20 mouse cellular contexts compared by ENCODE assay signal in the genomic region with DNA sequence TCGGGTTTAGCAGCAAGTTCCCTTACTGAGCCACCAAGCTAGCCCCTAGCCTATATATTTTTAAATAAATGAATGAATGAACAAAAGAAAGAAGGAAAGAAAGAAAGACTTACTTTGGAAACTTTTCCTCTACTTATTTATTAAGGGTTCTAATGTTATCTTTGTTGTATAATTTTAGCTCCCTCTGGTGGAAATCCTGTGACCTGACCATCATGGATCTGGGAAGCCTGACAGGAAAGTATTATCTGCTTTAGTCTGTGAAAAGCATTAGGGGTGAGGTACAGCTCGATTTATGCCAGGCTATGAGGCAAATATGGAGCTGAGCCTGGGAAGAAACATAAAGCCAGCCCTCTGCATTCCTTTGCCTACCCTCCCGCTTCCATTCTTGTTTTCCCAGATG. TPM values are rescaled to one million over a fixed set of nuclear protein-coding genes. Genes with fewer than 3 reads are reported as not detected.
DNase-seq lines count a peak whose midpoint lies in the region; ATAC-seq and TF ChIP-seq lines count a peak whose summit lies in the region.
"Had no signal": no experiment of that assay in that cellular context is flagged by ENCODE, and none has a peak within 500 bp of the region (broad histone marks: within the 10 kb centered on the region; RNA-seq: fewer than 3 reads in every experiment).

No protein-coding gene starts in this region.

- H3K4me1 ChIP-seq in kidney, postnatal 0 days (replicated peaks; ENCODE audit: insufficient read depth, low read length), result no peaks in the 10 kb centered on the region
- H3K4me1 ChIP-seq in kidney, embryonic 14.5 days (ENCODE audit: control insufficient read depth, insufficient read depth, low read length), result no peaks in the 10 kb centered on the region
- no peaks in the 10 kb centered on the region for H3K4me1 ChIP-seq in midbrain, postnatal 0 days (ENCODE audit: insufficient read depth, low read length)
- no peaks in the 10 kb centered on the region for H3K4me1 ChIP-seq in midbrain, embryonic 16.5 days (ENCODE audit: control insufficient read depth, insufficient read depth, low read length)
- H3K4me1 ChIP-seq: forebrain, embryonic 15.5 days; hindbrain, embryonic 13.5 days; neural tube, embryonic 13.5 days had no signal

- H3K27me3 ChIP-seq in kidney, postnatal 0 days (ENCODE audit: insufficient read depth, low read length), result no peaks in the 10 kb centered on the region
- H3K27me3 ChIP-seq in kidney, embryonic 14.5 days (ENCODE audit: control insufficient read depth, insufficient read depth, low read length), result no peaks in the 10 kb centered on the region
- no peaks in the 10 kb centered on the region for H3K27me3 ChIP-seq in midbrain, postnatal 0 days (ENCODE audit: insufficient read depth, low read length)
- H3K27me3 ChIP-seq in midbrain, embryonic 16.5 days (ENCODE audit: control insufficient read depth, insufficient read depth, low read depth, low read length), result no peaks in the 10 kb centered on the region
- H3K27me3 ChIP-seq: forebrain, embryonic 15.5 days; hindbrain, embryonic 13.5 days; neural tube, embryonic 13.5 days had no signal

- WGBS in kidney, postnatal 0 days, result 72% methylated on average over 3 of the region's 3 CpGs
- WGBS in kidney, embryonic 14.5 days, result 86% methylated on average over 3 of the region's 3 CpGs
- WGBS in midbrain, postnatal 0 days, result 88% methylated on average over 3 of the region's 3 CpGs
- WGBS in midbrain, embryonic 16.5 days, result 90% methylated on average over 3 of the region's 3 CpGs

- peaks cover 80% of the 10 kb centered on the region for H3K36me3 ChIP-seq in kidney, postnatal 0 days (ENCODE audit: insufficient read depth, low read length)
- H3K36me3 ChIP-seq in kidney, embryonic 14.5 days (ENCODE audit: control insufficient read depth, insufficient read depth, low read length), result peaks cover 91% of the 10 kb centered on the region
- peaks cover 67% of the 10 kb centered on the region for H3K36me3 ChIP-seq in midbrain, postnatal 0 days (ENCODE audit: insufficient read depth, low read length)
- peaks cover 50% of the 10 kb centered on the region for H3K36me3 ChIP-seq in midbrain, embryonic 16.5 days (ENCODE audit: control insufficient read depth, insufficient read depth, low read length)

- H3K4me3 ChIP-seq in gastrocnemius, adult 2 months, result no peak overlapping the region
- no peak overlapping the region for H3K4me3 ChIP-seq in kidney, postnatal 0 days (replicated peaks; ENCODE audit: low read depth, low read length)
- no peak overlapping the region for H3K4me3 ChIP-seq in kidney, embryonic 14.5 days (ENCODE audit: low read length)
- H3K4me3 ChIP-seq in midbrain, postnatal 0 days (ENCODE audit: low read depth, low read length), result no peak overlapping the region
- H3K4me3 ChIP-seq in midbrain, embryonic 16.5 days (ENCODE audit: low read depth, low read length), result no peak overlapping the region
- H3K4me3 ChIP-seq: forebrain, embryonic 15.5 days; hindbrain, embryonic 13.5 days; neural tube, embryonic 13.5 days had no signal

- intact Hi-C loops in gastrocnemius, adult 2 months (cut with DNase I), result no loop called here

- H3K27ac ChIP-seq in gastrocnemius, adult 2 months, result peak overlapping the region; percentile 67
- H3K27ac ChIP-seq in kidney, postnatal 0 days, result no peak overlapping the region
- no peak overlapping the region for H3K27ac ChIP-seq in kidney, embryonic 14.5 days (ENCODE audit: low read depth, low read length)
- no peak overlapping the region for H3K27ac ChIP-seq in midbrain, postnatal 0 days (ENCODE audit: low read depth, low read length)
- no peak overlapping the region for H3K27ac ChIP-seq in midbrain, embryonic 16.5 days (ENCODE audit: low read length)
- H3K27ac ChIP-seq: forebrain, embryonic 15.5 days; hindbrain, embryonic 13.5 days; neural tube, embryonic 13.5 days had no signal

- peak; percentile 67 for TF ChIP-seq CTCF in gastrocnemius, adult 2 months (IDR thresholded peaks at IDR 0.05)
- peak; percentile 61 for TF ChIP-seq CTCF in kidney, postnatal 0 days (IDR thresholded peaks at IDR 0.05; ENCODE audit: low read depth)
- TF ChIP-seq CTCF in midbrain, postnatal 0 days (IDR thresholded peaks at IDR 0.05), result peak; percentile 65

- no peak for DNase-seq in gastrocnemius, adult 2 months
- no peak for DNase-seq in gastrocnemius, postnatal 4 days (ENCODE audit: low spot score in 2 of 2)
- peak; percentile 48 for DNase-seq in kidney, postnatal 0 days (ENCODE audit: low spot score)
- peak; percentile 6 for DNase-seq in midbrain, postnatal 0 days (ENCODE audit: low spot score)
- peak; percentile 17 for DNase-seq in retina, postnatal 7 days (ENCODE audit: low read depth, low spot score)
- DNase-seq: adrenal gland, adult 8-10 months; cerebellum, adult 11 months; cerebellum, postnatal 25 days; gastrocnemius, postnatal 25 days; kidney, adult 11 months; kidney, postnatal 14 days; left cerebral cortex, postnatal 4 days; thymus, postnatal 25 days had no signal

- no peak overlapping the region for H3K9ac ChIP-seq in kidney, postnatal 0 days (ENCODE audit: low read depth, low read length)
- no peak overlapping the region for H3K9ac ChIP-seq in kidney, embryonic 14.5 days (ENCODE audit: low read depth, low read length)
- H3K9ac ChIP-seq in midbrain, postnatal 0 days (replicated peaks; ENCODE audit: low read length, poor library complexity, severe bottlenecking), result no peak overlapping the region
- no peak overlapping the region for H3K9ac ChIP-seq in midbrain, embryonic 16.5 days (ENCODE audit: low read depth, low read length)
- H3K9ac ChIP-seq: forebrain, embryonic 15.5 days; hindbrain, embryonic 13.5 days; neural tube, embryonic 13.5 days had no signal

- no peaks in the 10 kb centered on the region for H3K9me3 ChIP-seq in kidney, postnatal 0 days (replicated peaks; ENCODE audit: low read length)
- no peaks in the 10 kb centered on the region for H3K9me3 ChIP-seq in kidney, embryonic 14.5 days (ENCODE audit: control insufficient read depth, low read length)
- H3K9me3 ChIP-seq in midbrain, postnatal 0 days (ENCODE audit: low read length), result no peaks in the 10 kb centered on the region
- H3K9me3 ChIP-seq in midbrain, embryonic 16.5 days (replicated peaks; ENCODE audit: control insufficient read depth, low read length, poor library complexity, severe bottlenecking), result no peaks in the 10 kb centered on the region
- H3K9me3 ChIP-seq: forebrain, embryonic 15.5 days; hindbrain, embryonic 13.5 days; neural tube, embryonic 13.5 days had no signal

- ATAC-seq in kidney, postnatal 0 days (replicated peaks; ENCODE audit: low FRiP score, low read depth), result no peak
- ATAC-seq in kidney, embryonic 14.5 days (ENCODE audit: low FRiP score, low TSS enrichment), result no peak
- no peak for ATAC-seq in midbrain, postnatal 0 days (ENCODE audit: low FRiP score)
- no peak for ATAC-seq in midbrain, embryonic 16.5 days
- no peak for ATAC-seq in frontal cortex, adult (ENCODE audit: low TSS enrichment)
- ATAC-seq: forebrain, embryonic 15.5 days had no signal

- no peak overlapping the region for H3K4me2 ChIP-seq in kidney, postnatal 0 days (ENCODE audit: low read length)
- H3K4me2 ChIP-seq in kidney, embryonic 14.5 days (replicated peaks; ENCODE audit: low read depth, low read length), result no peak overlapping the region
- H3K4me2 ChIP-seq in midbrain, postnatal 0 days (ENCODE audit: low read depth, low read length, poor library complexity, severe bottlenecking), result no peak overlapping the region
- no peak overlapping the region for H3K4me2 ChIP-seq in midbrain, embryonic 16.5 days (ENCODE audit: low read length)
- H3K4me2 ChIP-seq: forebrain, embryonic 15.5 days; hindbrain, embryonic 13.5 days; liver, embryonic 11.5 days; neural tube, embryonic 13.5 days had no signal

RNA-seq across cellular contexts. Expression of a gene that starts 21.5 kb away (rescaled TPM):
- total RNA-seq in gastrocnemius, adult 2 months (2021), result 10 to 100 TPM; 15.5 to 19.3 TPM
- total RNA-seq in gastrocnemius, postnatal 4 days (2021), result 10 to 100 TPM; 24.8 to 25.4 TPM
- 42.9 and 45.6 TPM in 2 replicates for polyA plus RNA-seq in kidney, postnatal 0 days (2015; fragmentation: Nextera tagmentation; extraction: Ambion mirVana)
- 69.4 and 78.3 TPM in 2 replicates for polyA plus RNA-seq in kidney, embryonic 14.5 days (2014; fragmentation: Nextera tagmentation; extraction: Ambion mirVana)
- total RNA-seq in midbrain, postnatal 0 days (2014; rRNA removed), result 43.2 and 53.9 TPM in 2 replicates
- polyA plus RNA-seq in midbrain, postnatal 0 days (2015; fragmentation: Nextera tagmentation; extraction: Ambion mirVana), result 61.9 and 63.3 TPM in 2 replicates
- 66.8 and 72.4 TPM in 2 replicates for polyA plus RNA-seq in midbrain, embryonic 16.5 days (2015; fragmentation: Nextera tagmentation; extraction: Ambion mirVana)

RNA-seq across cellular contexts. Expression of a gene that starts 32.4 kb away (rescaled TPM):
- total RNA-seq in gastrocnemius, adult 2 months (2021), result 10 to 100 TPM; 35.8 to 44.4 TPM
- 10 to 100 TPM; 73.6 to 86.9 TPM for total RNA-seq in gastrocnemius, postnatal 4 days (2021)
- polyA plus RNA-seq in kidney, postnatal 0 days (2015; fragmentation: Nextera tagmentation; extraction: Ambion mirVana), result 18.0 and 18.2 TPM in 2 replicates
- polyA plus RNA-seq in kidney, embryonic 14.5 days (2014; fragmentation: Nextera tagmentation; extraction: Ambion mirVana), result 25.7 and 42.8 TPM in 2 replicates
- total RNA-seq in midbrain, postnatal 0 days (2014; rRNA removed), result 116 and 139 TPM in 2 replicates
- 23.8 and 28.5 TPM in 2 replicates for polyA plus RNA-seq in midbrain, postnatal 0 days (2015; fragmentation: Nextera tagmentation; extraction: Ambion mirVana)
- 41.7 and 42.1 TPM in 2 replicates for polyA plus RNA-seq in midbrain, embryonic 16.5 days (2015; fragmentation: Nextera tagmentation; extraction: Ambion mirVana)

Comparison
In these comparisons a context has a peak if more than half of its experiments do, and no peak if none do; other contexts are left out.
1. DNase-seq: peak in kidney, postnatal 0 days (single experiment), midbrain, postnatal 0 days (single experiment) and retina, postnatal 7 days (single experiment); none in gastrocnemius, adult 2 months (single experiment) and gastrocnemius, postnatal 4 days (0 of 2).
2. Peak in every context shown above with its lines, with median percentiles within 50 percentile points of each other: CTCF ChIP-seq.